Mouse (Mus musculus) kidney, adult 2 months (tissue): Measurements from ENCODE around the gene Sec16b.

Experiments used
- CTCF ChIP-seq: fragments of 200-500 bp; conservative IDR thresholded peaks from 2 replicates; pipeline ENCODE4 v1.5.1; 2011; ENCODE audit warnings: low read depth, mild to moderate bottlenecking, control low read depth, low read length, moderate library complexity, mixed read lengths; ENCODE audit not compliant: insufficient read depth, insufficient read length
- POLR2A ChIP-seq: fragments of 200-500 bp; IDR thresholded peaks from one replicate; pipeline ENCODE4 v1.6.1; 2011; ENCODE audit warnings: low read depth, low read length, control low read depth

GRCm38 (mm10) chr1:157503071-157503470, 3.5 kb upstream of the Sec16b start:
- TF ChIP-seq CTCF (no peak), POLR2A (no peak)
